Mouse (Mus musculus) thymus, postnatal 25 days (tissue): ENCODE measurements around the gene Acsl5.

ENCODE experiments used
- DNase-seq: peaks from one replicate; pipeline ENCODE4 v3.0.0; 2022

Gene Acsl5

DNA sequence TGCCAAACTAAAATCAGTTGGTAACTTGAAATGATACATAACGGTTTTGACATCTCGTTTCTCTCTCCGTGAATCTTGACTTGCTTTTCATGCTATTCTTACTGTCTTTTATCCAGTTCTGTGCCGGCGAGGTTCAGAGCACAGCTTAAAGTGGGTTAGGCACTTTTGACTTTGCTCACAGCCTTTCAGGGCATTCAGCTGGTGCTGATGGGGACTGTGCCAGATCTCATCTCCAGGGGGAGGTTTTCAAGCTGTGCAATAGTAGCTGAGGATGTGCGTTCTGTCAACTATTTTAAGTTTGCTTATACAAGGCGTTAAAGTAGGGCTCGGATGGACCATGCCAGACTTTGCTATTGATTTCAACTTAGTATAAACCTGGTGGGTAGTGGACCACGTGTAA, 85.3 kb downstream of the Acsl5 start:
- no peak for DNase-seq

DNA sequence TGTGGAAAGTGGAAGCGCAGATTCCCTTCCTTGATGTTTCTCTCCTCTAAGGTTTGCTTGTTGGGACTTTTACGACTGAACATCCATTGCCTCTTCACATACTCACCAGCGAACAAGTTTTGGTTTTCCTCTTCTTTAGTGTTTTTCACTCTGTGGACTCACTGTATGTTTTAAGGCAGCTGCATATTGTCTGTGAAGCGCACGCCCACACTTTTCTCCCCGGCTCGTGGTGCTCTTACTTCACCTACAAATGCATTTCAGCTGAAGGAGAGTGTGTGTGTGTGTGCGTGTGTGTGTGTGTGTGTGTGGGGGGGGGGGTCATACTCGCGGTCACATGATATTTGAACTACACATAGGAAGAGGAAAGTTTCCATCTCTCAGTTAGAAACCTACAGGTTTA, 85.9 kb downstream of the Acsl5 start:
- DNase-seq, result no peak

- no peak for DNase-seq
Measured at GRCm38 (mm10) chr19:55340521-55340920, 88.8 kb downstream of the Acsl5 start.

GRCm38 (mm10) chr19:55341377-55341776, 89.6 kb downstream of the Acsl5 start:
- no peak for DNase-seq

GRCm38 (mm10) chr19:55342423-55342822, 90.7 kb downstream of the Acsl5 start:
- no peak for DNase-seq

- no peak for DNase-seq
Measured at GRCm38 (mm10) chr19:55343274-55343673, 91.5 kb downstream of the Acsl5 start.
